Mouse (Mus musculus) Patski (cell line): Measurements from ENCODE around the gene Dhx38. TPM values are rescaled to one million over a fixed set of nuclear protein-coding genes. Genes with fewer than 3 reads are reported as not detected.

Experiments used
- ATAC-seq: fragments of 100-300 bp; one replicate; pipeline ENCODE4 v1.8.0; 2021
- CTCF ChIA-PET: fragments of 350-600 bp; sonication (Branson Sonifier 250); formaldehyde crosslinking; loops from one replicate; lab custom pipeline; 2022; ENCODE audit warnings: inconsistent platforms; lab: Charles Lee
- POLR2A ChIA-PET: fragments of 350-600 bp; sonication (Branson Sonifier 250); formaldehyde crosslinking; loops from one replicate; lab custom pipeline; 2022; ENCODE audit warnings: antibody characterized with exemption, inconsistent platforms; lab: Charles Lee
- DNase-seq: peaks from one replicate; pipeline ENCODE4 v3.0.0-alpha.2; 2011; ENCODE audit warnings: low read depth, low spot score
- H3K27me3 ChIP-seq: fragments of 371-371 bp; one replicate; pipeline ENCODE4 v1.5.1; 2021
- CTCF ChIP-seq: fragments of 100-300 bp; IDR thresholded peaks from one replicate; pipeline ENCODE4 v1.5.1; 2021
- in situ Hi-C: fragments of 300-500 bp; cut with MboI; formaldehyde crosslinking; loops from 3 replicates; pipeline ENCODE4 v1.11.1; 2018; ENCODE audit warnings: low pct_unique_long_range_greater_than_20kb, mixed read lengths
- polyA plus RNA-seq: library from polyadenylated mRNA; unstranded; gene quantifications from one replicate; pipeline ENCODE4 v1.2.3, GENCODE M21; 2021

Dhx38 gene
- polyA plus RNA-seq, 1 experiment from 2014 or later: 39.9 TPM

DNA sequence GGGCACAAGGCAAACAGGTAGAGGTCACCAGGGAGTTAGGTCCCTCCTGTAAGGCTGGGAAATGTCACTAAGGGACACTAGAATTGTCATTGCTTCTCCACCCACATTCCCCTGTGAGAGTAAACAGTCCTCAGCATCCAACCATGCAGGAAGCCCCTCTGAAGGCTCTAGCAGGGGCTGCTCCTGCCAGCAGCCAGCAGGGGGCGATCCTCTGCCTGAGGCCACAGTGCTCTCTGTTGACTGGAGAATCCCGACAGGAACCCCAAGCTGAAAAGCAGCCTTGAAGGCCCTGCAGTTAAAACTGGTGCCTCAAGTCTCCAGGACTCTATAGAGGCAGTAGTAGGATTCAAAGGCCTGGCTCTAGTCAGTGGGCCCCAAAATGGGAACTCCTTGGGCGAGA lies 14.0 kb downstream of the Dhx38 start:
- no peaks in the 10 kb centered on the region for H3K27me3 ChIP-seq
- ATAC-seq (peak; percentile 32), DNase-seq (no peak)
- POLR2A ChIA-PET: interaction anchor here (1.2 kb wide), 1 partner anchor 9 kb away, joined by 3 read pairs; no protein-coding TSS in a partner anchor
- CTCF ChIA-PET: interaction anchor here (0.9 to 1.2 kb wide), 3 partner anchors 8 to 15 kb away, joined by 3 to 4 read pairs (median 3); no protein-coding TSS in a partner anchor
- no peak for TF ChIP-seq CTCF
- in situ Hi-C loops: no loop called here

DNA sequence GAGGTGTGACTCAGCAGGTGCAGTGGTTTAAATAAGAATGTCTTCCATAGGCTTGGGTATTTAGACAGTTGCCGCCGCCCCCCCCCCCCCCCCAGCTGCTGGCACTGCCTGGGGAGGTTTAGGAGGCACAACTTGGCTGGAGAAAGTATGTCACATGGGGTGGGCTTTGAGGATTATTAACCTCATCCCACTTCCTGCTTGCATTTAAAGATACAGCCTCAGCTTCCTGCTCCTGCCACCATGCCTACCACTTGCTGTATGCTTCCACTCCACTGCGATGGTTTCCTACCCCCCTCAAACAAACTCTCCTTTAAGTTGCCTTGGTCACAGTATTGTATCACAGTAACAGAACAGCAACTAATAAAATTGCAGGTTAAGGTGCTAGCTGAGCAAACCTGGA lies 21.6 kb downstream of the Dhx38 start:
- CTCF ChIA-PET: interaction anchor here (1.4 kb wide), 1 partner anchor 8 kb away, joined by 3 read pairs; no protein-coding TSS in a partner anchor
- POLR2A ChIA-PET: no interaction called here
- DNase-seq: no peak
- no peak for ATAC-seq
- TF ChIP-seq CTCF: no peak
- H3K27me3 ChIP-seq: no peaks in the 10 kb centered on the region
- in situ Hi-C loops: no loop called here

DNA sequence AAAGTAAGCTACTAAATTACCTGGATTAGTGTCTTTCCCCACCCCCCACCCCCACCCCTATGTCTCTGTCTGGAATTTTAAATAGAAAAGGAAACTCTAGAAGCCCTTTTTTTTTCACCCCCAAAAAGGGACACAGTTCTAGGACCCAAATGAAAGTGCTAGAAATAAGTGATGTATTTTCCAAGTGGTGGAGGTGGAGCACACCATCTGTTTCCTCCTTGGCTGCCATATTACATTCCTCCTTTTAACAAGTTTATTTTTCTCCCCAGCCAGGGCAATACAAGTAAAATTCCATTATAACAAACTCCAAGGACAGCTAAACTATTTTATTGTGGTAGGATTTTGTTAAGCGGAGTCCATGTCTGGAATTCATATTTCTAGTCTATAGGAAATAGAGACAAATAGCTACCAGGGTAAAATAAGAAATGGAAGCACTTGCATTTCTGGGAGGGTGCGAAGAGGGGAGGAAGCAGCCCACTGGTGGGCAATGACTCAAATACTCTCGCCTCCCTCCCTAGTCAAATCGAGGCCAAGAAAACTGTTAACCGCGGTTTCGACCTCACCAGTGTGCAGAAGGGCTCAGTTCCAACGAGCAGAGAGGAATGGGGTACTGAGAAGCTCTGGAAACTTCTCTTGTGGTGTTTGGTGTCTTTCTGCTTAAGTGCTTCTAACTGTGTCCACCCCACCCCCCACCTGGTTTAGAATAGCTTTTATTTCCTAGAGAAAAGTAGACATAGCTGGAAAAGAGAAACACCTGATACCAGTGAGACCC lies 22.7 kb downstream of the Dhx38 start:
- CTCF ChIA-PET: interaction anchor here (1.4 to 1.5 kb wide), 2 partner anchors 9 kb away, joined by 3 to 4 read pairs; no protein-coding TSS in a partner anchor
- peaks cover 3% of the 10 kb centered on the region for H3K27me3 ChIP-seq
- TF ChIP-seq CTCF: no peak
- in situ Hi-C loops: no loop called here
- ATAC-seq (no peak), DNase-seq (no peak)
- POLR2A ChIA-PET: interaction anchor here (0.7 kb wide), 1 partner anchor 9 kb away, joined by 3 read pairs; no protein-coding TSS in a partner anchor

- ATAC-seq (no peak), DNase-seq (no peak)
- H3K27me3 ChIP-seq: peaks cover 3% of the 10 kb centered on the region
- no peak for TF ChIP-seq CTCF
- in situ Hi-C loops: no loop called here
- CTCF ChIA-PET: interaction anchor here (1.1 to 1.5 kb wide), 2 partner anchors 10 kb away, joined by 3 to 4 read pairs; no protein-coding TSS in a partner anchor
- POLR2A ChIA-PET: no interaction called here
Observed at GRCm38 (mm10) chr8:109542165-109542564, 23.5 kb downstream of the Dhx38 start.

DNA sequence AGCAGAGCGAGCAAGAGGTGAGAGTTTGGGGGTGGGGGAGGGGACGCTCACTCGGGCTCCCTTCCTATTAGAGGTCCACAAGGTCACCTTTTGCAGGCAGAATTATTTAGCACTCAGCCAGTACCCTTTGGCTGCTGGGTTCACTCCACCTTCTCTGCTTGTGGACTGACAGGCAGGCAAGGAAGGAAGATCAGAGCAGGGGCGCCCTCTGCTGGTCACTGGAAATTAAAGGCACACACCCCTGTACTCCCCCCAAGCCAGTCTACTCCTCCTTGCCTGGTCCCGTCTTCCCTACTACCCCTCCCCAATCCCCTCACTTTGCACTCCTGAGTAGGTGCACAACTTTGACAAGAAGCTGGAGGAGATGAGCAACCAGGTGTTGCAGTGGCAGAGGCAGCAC lies 29.0 kb downstream of the Dhx38 start:
- peaks cover 16% of the 10 kb centered on the region for H3K27me3 ChIP-seq
- in situ Hi-C loops: loop anchor here (10.0 kb wide), 1 partner anchor 1932 kb away; no protein-coding TSS in a partner anchor
- ATAC-seq (peak; percentile 86), DNase-seq (no peak)
- peak; percentile 89 for TF ChIP-seq CTCF
- CTCF ChIA-PET: interaction anchor here (0.7 to 0.9 kb wide), 2 partner anchors 16 to 31 kb away, joined by 3 read pairs; no protein-coding TSS in a partner anchor
- POLR2A ChIA-PET: no interaction called here

GRCm38 (mm10) chr8:109535140-109535990 lies 30.3 kb downstream of the Dhx38 start:
- ChIA-PET POLR2A (interaction anchor here (0.6 kb wide), 1 partner anchor 130 kb away, joined by 3 read pairs; no protein-coding TSS in a partner anchor), CTCF (interaction anchor here (1.1 kb wide), 1 partner anchor 13 kb away, joined by 5 read pairs; no protein-coding TSS in a partner anchor)
- peak; percentile 70 for TF ChIP-seq CTCF
- ATAC-seq: no peak
- in situ Hi-C loops: loop anchor here (10.0 kb wide), 1 partner anchor 1931 kb away; no protein-coding TSS in a partner anchor
- H3K27me3 ChIP-seq: peaks cover 21% of the 10 kb centered on the region
- DNase-seq: no peak

DNA sequence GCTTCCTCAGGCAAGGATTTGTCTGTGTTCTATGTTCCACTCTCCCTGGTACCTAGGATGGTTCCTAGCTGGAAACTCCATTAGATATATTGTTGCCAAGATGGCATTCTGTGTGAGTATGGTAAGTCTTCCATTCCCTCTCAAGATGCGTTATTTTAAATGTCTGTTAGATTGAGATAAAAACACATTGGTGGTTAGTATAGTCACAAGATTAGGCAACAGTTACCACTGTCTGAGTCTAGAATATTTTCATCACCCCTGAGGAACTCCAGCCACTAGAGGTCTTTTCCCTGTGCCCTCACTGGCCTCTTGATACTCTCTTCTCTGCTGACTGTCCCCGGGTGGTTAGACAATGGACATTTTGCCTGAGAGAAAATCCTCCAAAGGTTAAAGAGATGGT lies 41.7 kb downstream of the Dhx38 start:
- H3K27me3 ChIP-seq: peaks cover 50% of the 10 kb centered on the region
- DNase-seq (no peak), ATAC-seq (no peak)
- TF ChIP-seq CTCF: no peak
- in situ Hi-C loops: no loop called here
- CTCF ChIA-PET: no interaction called here
- POLR2A ChIA-PET: no interaction called here

DNA sequence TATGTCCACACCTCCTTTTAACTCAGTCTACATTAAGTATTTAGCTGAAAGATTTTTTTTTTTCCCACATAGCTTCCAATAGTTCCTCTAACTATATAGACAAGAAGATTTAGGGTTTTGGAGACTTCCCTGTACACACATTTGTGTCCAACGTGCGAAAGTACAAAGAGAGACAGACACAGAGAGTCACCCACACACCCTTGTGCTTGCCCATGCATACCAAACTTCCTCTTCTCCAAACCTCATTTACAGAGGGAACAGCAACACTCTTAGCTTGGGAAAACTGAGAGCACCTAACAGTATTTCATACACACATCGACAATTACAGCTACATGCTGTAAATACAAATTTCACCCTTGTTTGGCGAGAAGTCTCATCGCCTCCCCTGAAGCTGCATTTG lies 60.1 kb downstream of the Dhx38 start:
- peaks cover 41% of the 10 kb centered on the region for H3K27me3 ChIP-seq
- in situ Hi-C loops: no loop called here
- DNase-seq (no peak), ATAC-seq (no peak)
- ChIA-PET CTCF (interaction anchor here (1.0 kb wide), 1 partner anchor 31 kb away, joined by 3 read pairs; no protein-coding TSS in a partner anchor), POLR2A (no interaction called here)
- no peak for TF ChIP-seq CTCF

DNA sequence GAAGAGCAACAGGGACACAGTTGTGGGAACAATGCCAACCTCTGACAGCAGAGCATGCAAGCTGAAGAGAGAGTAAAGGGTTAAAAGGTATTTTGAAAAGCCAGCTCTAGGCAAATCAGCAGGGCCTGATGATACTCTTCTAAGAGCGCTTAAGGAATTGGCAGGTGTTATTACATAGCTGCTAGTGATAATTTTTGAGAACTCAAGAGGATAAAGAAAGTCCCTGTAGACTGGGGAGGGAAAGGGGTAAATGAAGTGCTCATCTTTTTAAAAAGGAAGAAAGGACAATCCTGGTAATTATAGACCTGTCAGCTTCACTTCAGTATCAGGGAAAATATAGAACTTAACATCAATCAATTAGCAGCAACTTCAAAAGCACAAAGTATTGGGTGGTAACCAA lies 62.1 kb downstream of the Dhx38 start:
- ATAC-seq: no peak
- CTCF ChIA-PET: interaction anchor here (1.0 kb wide), 1 partner anchor 11 kb away, joined by 4 read pairs; no protein-coding TSS in a partner anchor

GRCm38 (mm10) chr8:109499009-109499717 lies 66.5 kb downstream of the Dhx38 start:
- ChIA-PET POLR2A (no interaction called here), CTCF (no interaction called here)
- ATAC-seq (no peak), DNase-seq (no peak)
- no peak for TF ChIP-seq CTCF
- peaks cover 20% of the 10 kb centered on the region for H3K27me3 ChIP-seq
- in situ Hi-C loops: no loop called here

More for the DNA sequence above, 62.1 kb downstream of the Dhx38 start:
- no peak for TF ChIP-seq CTCF
- peaks cover 24% of the 10 kb centered on the region for H3K27me3 ChIP-seq
- POLR2A ChIA-PET: no interaction called here
- DNase-seq: no peak
- in situ Hi-C loops: no loop called here

Other genes starting within 250 kb of the Dhx38 start
- gene Pmfbp1, start 71.8 kb downstream of the Dhx38 start, polyA plus RNA-seq: not detected
- gene Txnl4b, start within 50 bp of the Dhx38 start, polyA plus RNA-seq: 14.8 TPM
- gene Hp, start 13.3 kb upstream of the Dhx38 start, polyA plus RNA-seq: 0.45 TPM
- 14.3 TPM for gene Dhodh, start 42.8 kb upstream of the Dhx38 start, polyA plus RNA-seq
- 0.45 TPM for gene Pkd1l3, start 48.7 kb upstream of the Dhx38 start, polyA plus RNA-seq
- gene Ist1, start 127.4 kb upstream of the Dhx38 start, polyA plus RNA-seq: 104 TPM
- gene Zfp821, start 139.7 kb upstream of the Dhx38 start, polyA plus RNA-seq: 28.7 TPM
- gene Atxn1l, start 171.9 kb upstream of the Dhx38 start, polyA plus RNA-seq: 40.5 TPM
- 104 TPM for gene Ap1g1, start 212.7 kb upstream of the Dhx38 start, polyA plus RNA-seq